Mouse (Mus musculus) liver, embryonic 11.5 days (tissue): Measurements from ENCODE around the gene Kirrel3. TPM values are rescaled to one million over a fixed set of nuclear protein-coding genes. Genes with fewer than 3 reads are reported as not detected.

Experiments
- ATAC-seq: fragments of 200-750 bp; cut with Nextera tagmentation; replicated peaks from 2 replicates; pipeline ENCODE4 v1.8.0; 2017; ENCODE audit warnings: moderate number of reproducible peaks, mild to moderate bottlenecking, moderate TSS enrichment, moderate library complexity; ENCODE audit not compliant: low FRiP score
- DNase-seq: peaks from one replicate; pipeline ENCODE4 v3.0.0-alpha.2; 2017; ENCODE audit warnings: low spot score
- H3K27ac ChIP-seq: fragments of 300-500 bp; sonication (generic); 2 replicates; pipeline ENCODE4 v1.5.1; 2014; ENCODE audit warnings: mild to moderate bottlenecking, low read depth, low read length, control low read depth
- H3K27me3 ChIP-seq: fragments of 300-500 bp; sonication (generic); replicated peaks from 2 replicates; pipeline ENCODE4 v1.6.1; 2014; ENCODE audit warnings: low read length, mixed read lengths; ENCODE audit not compliant: control insufficient read depth, insufficient read depth
- H3K36me3 ChIP-seq: fragments of 300-500 bp; sonication (generic); 2 replicates; pipeline ENCODE4 v1.6.1; 2014; ENCODE audit warnings: mild to moderate bottlenecking, low read length, moderate library complexity, mixed read lengths; ENCODE audit not compliant: control insufficient read depth, insufficient read depth
- H3K4me1 ChIP-seq: fragments of 300-500 bp; sonication (generic); replicated peaks from 2 replicates; pipeline ENCODE4 v1.6.1; 2014; ENCODE audit warnings: low read length, mixed read lengths; ENCODE audit not compliant: control insufficient read depth, insufficient read depth
- H3K4me2 ChIP-seq: fragments of 300-500 bp; sonication (generic); 2 replicates; pipeline ENCODE4 v1.6.1; 2014; ENCODE audit warnings: mild to moderate bottlenecking, control low read depth, moderate library complexity
- H3K4me3 ChIP-seq: fragments of 300-500 bp; sonication (generic); 2 replicates; pipeline ENCODE4 v1.5.1; 2014; ENCODE audit warnings: low read depth, low read length, control low read depth
- H3K9ac ChIP-seq: fragments of 300-500 bp; sonication (generic); 2 replicates; pipeline ENCODE4 v1.6.1; 2014; ENCODE audit warnings: low read depth, low read length, control low read depth
- H3K9me3 ChIP-seq: fragments of 300-500 bp; sonication (generic); 2 replicates; pipeline ENCODE4 v1.6.1; 2016; ENCODE audit warnings: low read length, inconsistent platforms, mixed read lengths; ENCODE audit not compliant: control insufficient read depth
- WGBS: fragments of 180-500 bp; shearing (Covaris S2); extraction: QIAGEN DNeasy Blood & Tissue Kit; methylation state at CpG from one replicate; pipeline ENCODE4 v1.1.7; 2014; 5-methylcytosine and 5-hydroxymethylcytosine counted together
- polyA plus RNA-seq: library from polyadenylated mRNA; unstranded; fragments of >200 nt; fragmentation: Nextera tagmentation; extraction: Ambion mirVana; gene quantifications from 2 replicates; pipeline ENCODE4 v1.2.1, GENCODE M21; 2014

Kirrel3 gene
- polyA plus RNA-seq, 1 experiment from 2014 or later: 0.77 TPM

DNA sequence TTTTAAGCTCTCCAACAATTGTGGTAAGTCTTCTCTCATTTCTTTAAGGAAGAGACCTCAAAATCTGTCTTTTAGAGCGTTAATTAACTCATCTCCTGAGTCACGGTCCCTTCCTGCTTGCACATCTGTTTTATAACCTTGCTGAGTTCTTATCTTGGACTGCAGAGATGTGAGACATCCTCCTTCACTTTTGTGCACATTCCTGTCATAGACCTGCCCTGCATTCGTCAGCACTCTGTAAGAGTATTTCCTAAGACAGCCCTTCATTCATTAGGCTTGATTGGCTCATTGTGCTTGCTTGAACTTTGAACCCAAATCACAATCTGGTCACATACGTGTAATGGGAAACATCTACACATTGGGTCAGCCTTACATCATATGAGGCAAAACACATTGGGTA is 114.6 kb downstream of the Kirrel3 start:
- Histone ChIP-seq H3K9ac (no peak overlapping the region), H3K4me3 (no peak overlapping the region), H3K4me2 (no peak overlapping the region), H3K27me3 (no peaks in the 10 kb centered on the region), H3K36me3 (no peaks in the 10 kb centered on the region), H3K9me3 (no peaks in the 10 kb centered on the region), H3K4me1 (no peaks in the 10 kb centered on the region), H3K27ac (no peak overlapping the region)
- ATAC-seq (no peak), DNase-seq (no peak)
- whole genome bisulfite sequencing: 51% methylated on average over 4 of the region's 4 CpGs

DNA sequence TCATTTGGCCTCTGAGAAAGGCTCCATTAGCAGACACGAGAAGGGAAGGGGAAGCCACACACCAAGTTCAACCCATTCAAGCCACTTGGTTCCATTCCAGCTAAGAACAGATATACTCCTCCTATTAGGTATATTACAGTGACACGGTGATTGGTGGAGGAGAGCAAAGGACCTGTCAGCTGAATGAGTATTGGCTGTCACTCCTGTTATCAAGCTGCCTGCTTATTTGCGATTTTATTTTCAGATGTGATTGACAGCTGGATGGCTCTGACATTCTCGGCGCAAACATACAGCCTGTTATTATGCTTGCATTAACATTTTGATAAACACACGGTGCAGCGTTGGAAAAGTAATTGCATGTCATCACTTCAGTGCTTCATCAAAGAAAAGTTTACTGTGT is 118.1 kb downstream of the Kirrel3 start:
- H3K4me1 ChIP-seq: no peaks in the 10 kb centered on the region
- no peak overlapping the region for H3K4me3 ChIP-seq
- H3K27me3 ChIP-seq: no peaks in the 10 kb centered on the region
- H3K27ac ChIP-seq: no peak overlapping the region
- no peaks in the 10 kb centered on the region for H3K36me3 ChIP-seq
- DNase-seq: no peak
- ATAC-seq: no peak
- no peak overlapping the region for H3K4me2 ChIP-seq
- H3K9ac ChIP-seq: no peak overlapping the region
- no peaks in the 10 kb centered on the region for H3K9me3 ChIP-seq
- 80% methylated on average over 7 of the region's 7 CpGs for WGBS

DNA sequence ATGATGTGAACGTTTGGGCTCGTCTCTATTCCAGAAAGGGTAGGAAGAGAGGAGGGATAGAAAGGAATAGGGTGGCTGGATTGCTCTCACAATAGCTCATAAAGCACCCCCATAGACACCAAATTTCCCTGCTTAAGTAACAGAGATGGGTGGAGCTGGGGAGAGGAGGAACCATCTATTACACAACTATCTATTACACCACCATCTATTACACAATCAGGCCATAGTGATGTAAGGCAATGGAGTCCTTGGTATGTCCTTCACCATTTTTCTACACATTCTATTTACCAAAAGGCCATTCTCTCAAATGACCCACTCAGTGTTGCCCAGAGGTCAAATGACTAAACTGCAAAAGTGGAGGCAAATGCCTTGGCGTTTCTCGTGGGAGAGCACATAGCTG is 119.2 kb downstream of the Kirrel3 start:
- Histone ChIP-seq H3K27me3 (no peaks in the 10 kb centered on the region), H3K4me3 (no peak overlapping the region), H3K36me3 (no peaks in the 10 kb centered on the region), H3K4me1 (no peaks in the 10 kb centered on the region), H3K9ac (no peak overlapping the region), H3K4me2 (no peak overlapping the region), H3K27ac (no peak overlapping the region), H3K9me3 (no peaks in the 10 kb centered on the region)
- WGBS: 85% methylated on average over 4 of the region's 4 CpGs
- DNase-seq (no peak), ATAC-seq (no peak)

DNA sequence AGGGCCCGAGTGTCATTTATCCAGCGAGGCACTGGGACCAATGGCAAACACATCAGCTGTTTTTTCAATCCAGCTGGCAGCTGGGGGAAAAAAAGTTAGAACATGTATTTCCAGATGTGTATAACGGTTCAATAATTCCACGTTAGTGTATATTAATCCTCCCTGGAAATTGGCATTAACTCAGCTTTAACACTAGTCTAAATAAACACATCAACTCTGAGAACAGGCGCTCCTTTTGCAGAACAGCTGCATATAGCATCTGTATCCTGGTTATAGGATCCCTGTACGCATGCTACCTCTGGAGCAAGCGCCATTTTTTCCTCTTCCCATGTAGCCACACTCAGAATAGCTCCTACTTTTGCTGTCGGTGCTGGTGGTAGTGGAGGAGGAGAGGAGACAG is 119.8 kb downstream of the Kirrel3 start:
- H3K36me3 ChIP-seq: no peaks in the 10 kb centered on the region
- no peak overlapping the region for H3K4me2 ChIP-seq
- no peaks in the 10 kb centered on the region for H3K9me3 ChIP-seq
- no peak overlapping the region for H3K9ac ChIP-seq
- no peak overlapping the region for H3K27ac ChIP-seq
- no peak for DNase-seq
- no peaks in the 10 kb centered on the region for H3K4me1 ChIP-seq
- ATAC-seq: no peak
- 72% methylated on average over 8 of the region's 8 CpGs for WGBS
- H3K4me3 ChIP-seq: no peak overlapping the region
- H3K27me3 ChIP-seq: no peaks in the 10 kb centered on the region

DNA sequence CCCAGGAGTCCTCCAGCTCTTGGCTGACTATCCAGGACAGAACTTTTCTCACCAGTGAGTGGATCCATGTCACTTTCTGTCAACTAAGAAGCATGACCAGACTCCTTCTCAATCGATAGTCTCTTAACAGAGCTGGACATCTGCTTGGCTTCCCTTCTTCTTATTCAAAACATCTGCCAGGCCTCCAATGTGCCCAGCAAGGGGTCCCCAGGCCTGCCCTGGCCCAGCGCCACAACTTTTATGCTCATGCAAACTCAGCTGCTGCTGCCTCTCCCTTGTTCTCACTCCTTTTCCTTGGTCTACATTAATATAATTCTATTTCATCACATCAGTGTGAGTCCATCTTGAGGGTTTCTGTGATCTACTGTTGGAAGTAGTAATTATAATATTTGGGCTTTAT is 122.3 kb downstream of the Kirrel3 start:
- H3K36me3 ChIP-seq: no peaks in the 10 kb centered on the region
- WGBS: 72% methylated on average over 2 of the region's 2 CpGs

DNA sequence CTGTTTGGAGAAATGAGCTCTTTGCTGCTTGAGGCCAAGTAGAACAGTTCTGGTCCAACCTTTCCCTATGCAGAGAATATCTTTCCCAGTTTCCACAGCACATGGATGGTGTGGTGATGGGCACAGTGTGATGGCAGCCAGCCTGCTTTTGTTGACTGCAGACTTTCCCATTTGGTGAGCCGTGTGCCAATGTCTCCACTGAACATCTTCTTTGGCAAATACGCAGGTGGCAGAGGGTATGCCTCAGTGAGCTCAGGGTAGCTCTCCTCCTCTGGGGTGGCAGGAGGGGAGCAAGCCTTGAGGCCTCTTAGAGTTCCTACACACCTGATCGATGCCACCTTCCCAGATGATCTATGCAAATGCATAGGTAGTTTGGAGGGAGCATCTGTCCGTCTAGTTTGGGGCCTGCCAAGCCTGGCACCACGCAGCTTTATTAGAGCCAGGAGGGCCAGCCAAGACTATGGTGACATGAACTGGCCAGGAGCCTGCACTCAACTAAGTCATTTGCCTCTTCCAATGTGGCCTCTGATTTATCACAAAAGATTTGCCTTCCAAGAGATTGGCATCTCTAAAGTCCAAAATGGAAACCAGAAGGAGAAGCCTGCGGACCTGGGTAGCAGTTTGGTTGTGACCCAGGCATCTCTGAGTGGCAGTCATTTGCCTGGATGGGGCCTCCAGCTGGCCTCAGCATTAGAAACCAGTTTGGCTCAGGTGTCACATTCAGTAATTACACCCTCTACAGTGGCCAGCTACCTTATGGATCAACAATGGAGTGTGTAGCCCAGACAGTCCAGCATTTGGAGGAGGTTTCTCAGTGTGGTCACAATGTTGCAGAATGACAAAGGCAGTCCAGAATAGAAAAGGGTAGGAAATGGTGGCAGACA is 127.4 kb downstream of the Kirrel3 start:
- H3K4me3 ChIP-seq: no peak overlapping the region
- no peaks in the 10 kb centered on the region for H3K9me3 ChIP-seq
- H3K4me2 ChIP-seq: no peak overlapping the region
- no peak overlapping the region for H3K27ac ChIP-seq
- no peaks in the 10 kb centered on the region for H3K4me1 ChIP-seq
- no peak overlapping the region for H3K9ac ChIP-seq
- 80% methylated on average over 6 of the region's 6 CpGs for WGBS
- H3K36me3 ChIP-seq: no peaks in the 10 kb centered on the region
- H3K27me3 ChIP-seq: no peaks in the 10 kb centered on the region
- DNase-seq: no peak
- ATAC-seq: no peak

More for the DNA sequence above, 122.3 kb downstream of the Kirrel3 start:
- ATAC-seq: no peak
- no peak for DNase-seq
- Histone ChIP-seq H3K4me2 (no peak overlapping the region), H3K4me1 (no peaks in the 10 kb centered on the region), H3K27me3 (no peaks in the 10 kb centered on the region), H3K27ac (no peak overlapping the region), H3K9me3 (no peaks in the 10 kb centered on the region), H3K4me3 (no peak overlapping the region), H3K9ac (no peak overlapping the region)

DNA sequence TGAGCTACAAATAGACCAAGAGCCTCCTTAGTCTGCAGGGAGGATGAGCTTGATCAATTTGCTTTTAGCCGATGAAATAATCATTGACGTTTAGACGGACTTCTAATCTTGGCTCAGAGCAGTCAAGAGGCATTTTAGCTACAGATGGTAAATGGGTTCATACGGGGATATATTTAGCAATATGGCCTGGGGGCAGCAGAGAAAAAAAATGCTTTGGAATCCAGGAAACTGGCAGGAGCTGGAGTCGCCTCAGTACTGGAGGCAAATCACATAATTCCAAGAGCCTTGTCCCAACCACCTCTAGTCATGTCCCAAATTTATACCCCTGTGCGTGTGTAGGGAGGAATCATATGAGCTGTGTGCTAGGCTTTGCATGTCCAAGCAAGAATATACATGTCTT is 132.4 kb downstream of the Kirrel3 start:
- no peak for ATAC-seq
- no peak overlapping the region for H3K4me2 ChIP-seq

DNA sequence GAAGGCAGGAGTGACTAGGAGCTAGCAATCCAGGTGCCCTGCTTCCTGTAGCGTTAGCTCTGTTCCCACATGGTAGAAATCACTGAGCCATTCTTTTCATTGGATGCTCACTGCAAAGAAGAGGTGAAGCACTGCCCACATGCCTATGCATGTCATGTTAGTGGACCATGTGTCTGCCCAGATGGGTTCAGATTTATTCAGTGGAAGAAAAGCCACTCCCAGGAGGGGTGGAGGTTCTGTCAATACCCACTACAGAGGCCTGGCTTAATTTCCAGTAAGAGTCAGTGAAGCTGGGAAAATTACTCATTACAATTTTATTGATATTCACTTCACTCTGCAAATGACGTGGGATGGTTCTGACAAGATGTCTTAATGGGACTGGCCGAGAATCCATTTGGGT is 134.2 kb downstream of the Kirrel3 start:
- no peaks in the 10 kb centered on the region for H3K9me3 ChIP-seq
- H3K4me1 ChIP-seq: no peaks in the 10 kb centered on the region
- 70% methylated on average over 3 of the region's 3 CpGs for WGBS
- no peaks in the 10 kb centered on the region for H3K36me3 ChIP-seq
- no peak overlapping the region for H3K27ac ChIP-seq
- no peak overlapping the region for H3K4me3 ChIP-seq
- no peaks in the 10 kb centered on the region for H3K27me3 ChIP-seq
- H3K9ac ChIP-seq: no peak overlapping the region
- H3K4me2 ChIP-seq: no peak overlapping the region
- no peak for ATAC-seq
- DNase-seq: no peak

More for the DNA sequence above, 132.4 kb downstream of the Kirrel3 start:
- no peaks in the 10 kb centered on the region for H3K36me3 ChIP-seq
- DNase-seq: no peak
- no peaks in the 10 kb centered on the region for H3K9me3 ChIP-seq
- WGBS: 72% methylated on average over 6 of the region's 6 CpGs
- no peak overlapping the region for H3K4me3 ChIP-seq
- H3K27me3 ChIP-seq: no peaks in the 10 kb centered on the region
- H3K4me1 ChIP-seq: no peaks in the 10 kb centered on the region
- no peak overlapping the region for H3K27ac ChIP-seq
- no peak overlapping the region for H3K9ac ChIP-seq

DNA sequence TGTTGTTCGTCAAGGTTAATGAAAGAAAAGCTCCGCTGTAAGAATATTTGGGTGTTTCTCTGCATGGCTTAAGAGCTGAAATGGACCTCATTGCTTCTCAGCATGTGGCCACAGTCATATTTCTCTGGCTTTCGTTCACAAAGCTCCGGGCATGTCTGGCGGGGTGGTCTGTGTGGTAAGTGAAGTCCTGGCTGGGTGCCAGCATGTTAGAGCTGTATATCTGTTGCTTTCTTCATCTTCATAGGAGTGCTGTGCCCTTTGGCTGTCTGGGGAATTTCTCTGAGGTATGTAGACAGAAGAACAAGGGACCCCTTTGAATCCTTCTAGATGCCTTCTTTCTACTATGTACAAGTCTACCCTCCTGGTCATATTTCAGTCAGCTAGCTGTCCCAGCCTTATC is 137.8 kb downstream of the Kirrel3 start:
- no peak overlapping the region for H3K4me3 ChIP-seq
- H3K27me3 ChIP-seq: no peaks in the 10 kb centered on the region
- 75% methylated on average over 5 of the region's 5 CpGs for WGBS
- no peaks in the 10 kb centered on the region for H3K36me3 ChIP-seq
- DNase-seq: no peak
- no peak overlapping the region for H3K4me2 ChIP-seq
- no peak overlapping the region for H3K9ac ChIP-seq
- no peaks in the 10 kb centered on the region for H3K4me1 ChIP-seq
- H3K27ac ChIP-seq: no peak overlapping the region
- no peak for ATAC-seq
- H3K9me3 ChIP-seq: no peaks in the 10 kb centered on the region
